Mouse (Mus musculus) layer of hippocampus, postnatal 36 days (tissue): ENCODE results near the gene 2010111I01Rik. TPM values are rescaled to one million over a fixed set of nuclear protein-coding genes. Genes with fewer than 3 reads are reported as not detected.

Experiments
- DNase-seq, 2 experiments: peaks; one replicate each; pipeline ENCODE4 v3.0.0; 2022
- total RNA-seq, 2 experiments: library from RNA; stranded (reverse); gene quantifications; 2 replicates each; pipeline ENCODE4 v1.2.3; 2021

Gene 2010111I01Rik
- total RNA-seq, 2 experiments from 2014 or later, result 76.8 to 92.7 TPM

DNA sequence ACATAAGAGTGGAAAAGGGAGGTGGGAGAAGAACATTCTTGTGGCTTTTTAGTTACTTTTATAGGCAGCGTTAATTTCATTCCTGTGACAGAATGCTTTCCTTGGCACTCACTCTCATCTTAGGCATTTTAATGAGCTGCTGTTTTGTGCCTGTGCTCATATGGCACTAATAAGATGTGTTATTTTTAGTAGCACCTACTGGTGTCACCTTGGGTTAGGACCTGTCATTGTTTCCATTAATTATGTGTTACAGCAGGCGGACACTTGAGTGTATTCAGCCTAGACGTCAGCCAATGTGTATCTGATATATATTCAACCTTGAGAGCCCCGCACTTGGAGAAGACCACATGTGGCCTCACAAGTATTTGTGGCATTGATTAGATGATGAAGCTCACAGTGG lies 281.1 kb downstream of the 2010111I01Rik start:
- no peak for DNase-seq

DNA sequence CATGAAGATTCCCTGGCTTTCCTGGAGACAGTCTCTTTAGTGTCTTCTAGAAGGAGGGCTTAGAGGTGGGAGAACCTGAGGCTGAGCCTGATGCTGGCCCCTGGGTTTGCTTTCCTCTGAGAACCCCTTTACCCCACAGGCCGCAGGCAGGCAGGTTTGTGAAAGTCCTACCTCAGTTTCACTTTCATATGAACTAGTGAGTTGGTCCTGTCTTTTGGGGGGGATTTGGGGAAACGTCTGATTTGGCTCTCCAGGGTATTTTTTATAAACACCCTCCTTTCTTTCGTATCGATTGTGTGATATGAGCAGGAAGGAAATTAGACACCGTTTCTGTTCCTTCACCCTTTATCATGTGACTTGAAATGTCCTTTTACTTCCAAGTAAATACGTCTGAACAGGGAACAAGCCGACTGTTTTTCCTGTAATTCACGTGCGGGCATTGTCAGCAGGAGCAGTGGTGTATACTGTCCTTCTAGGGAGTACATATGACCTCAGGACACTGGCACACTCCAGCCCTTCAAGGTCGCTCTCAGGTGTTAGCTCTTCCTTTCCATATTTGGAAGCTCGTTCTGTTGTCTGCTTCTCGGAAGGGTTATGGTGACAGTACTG lies 281.7 kb downstream of the 2010111I01Rik start:
- DNase-seq, result no peak

DNA sequence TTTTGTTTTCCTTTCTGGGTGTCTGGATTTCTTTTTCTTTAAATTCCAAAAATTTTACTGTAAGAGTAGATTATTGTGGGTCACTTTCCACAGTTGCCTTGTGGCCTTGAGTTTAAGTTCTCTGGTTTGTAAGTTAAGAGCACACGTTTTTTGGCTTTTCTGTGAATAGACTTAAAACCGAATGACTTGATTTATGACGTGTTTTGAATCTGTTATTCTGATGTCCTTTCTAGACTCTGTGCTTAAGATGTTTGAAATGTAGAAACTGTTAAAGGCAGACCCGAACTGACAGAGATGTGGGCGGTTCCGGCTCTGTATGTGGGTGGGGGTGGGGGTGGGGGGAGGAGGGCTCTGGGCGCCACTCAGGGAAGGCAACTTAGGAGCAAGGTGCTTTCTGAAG lies 282.3 kb downstream of the 2010111I01Rik start:
- DNase-seq, result no peak

DNA sequence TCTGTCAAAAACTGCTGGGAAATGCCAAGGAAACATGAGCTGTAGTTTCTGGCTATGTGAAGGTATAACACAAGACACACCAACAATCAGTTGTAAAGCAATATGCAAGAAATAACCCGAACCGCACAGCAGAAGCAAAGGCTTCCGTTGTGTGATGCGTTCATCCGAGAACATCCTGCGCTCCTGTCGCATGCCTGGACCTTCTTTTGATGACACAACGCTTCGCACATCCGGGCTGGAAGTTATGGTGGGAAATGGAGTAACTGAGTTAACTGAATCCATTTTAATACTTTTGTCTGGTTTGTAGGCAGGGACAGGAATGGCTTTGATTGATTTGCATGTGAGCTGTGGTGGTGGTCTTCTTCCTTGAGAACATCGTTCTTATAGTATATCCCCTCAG lies 282.9 kb downstream of the 2010111I01Rik start:
- DNase-seq, result no peak

DNA sequence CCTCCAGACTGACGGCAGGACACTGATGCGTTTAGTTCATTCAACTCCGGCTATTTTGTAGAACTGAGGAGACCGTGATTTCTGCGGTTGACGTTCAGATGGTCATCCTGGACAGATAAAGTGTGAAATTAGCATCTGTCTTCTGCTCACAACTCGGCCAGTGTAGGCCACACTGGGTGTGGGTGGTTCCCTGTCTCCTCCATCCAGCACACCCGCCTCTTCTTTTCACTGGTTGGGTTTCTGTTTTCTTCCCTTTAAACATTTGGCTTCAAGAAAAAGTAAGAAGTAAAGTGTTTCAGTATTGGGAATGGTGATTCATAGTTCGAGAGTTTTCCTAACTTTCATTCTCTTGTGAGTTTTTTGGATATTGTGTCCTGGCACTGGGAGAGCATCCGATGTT lies 283.6 kb downstream of the 2010111I01Rik start:
- DNase-seq, result no peak

DNA sequence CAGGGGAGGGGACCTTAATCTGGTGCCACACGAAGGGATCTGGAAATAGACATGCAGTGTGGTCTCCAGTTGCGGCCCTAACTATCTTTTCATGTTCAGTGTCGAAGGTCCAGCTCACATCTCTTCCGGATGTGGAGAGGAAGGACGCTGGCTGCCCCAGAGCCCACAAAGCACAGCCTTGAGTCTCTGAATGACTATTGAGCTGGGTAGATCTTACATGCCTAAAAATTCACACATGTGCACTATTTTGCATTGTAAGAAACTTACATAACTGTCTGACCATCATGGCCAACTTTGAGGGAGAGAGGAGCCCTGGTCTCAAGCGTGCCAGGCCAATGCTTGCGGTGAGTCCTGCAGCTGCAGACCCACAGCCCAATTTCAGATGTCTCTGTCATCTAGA lies 284.5 kb downstream of the 2010111I01Rik start:
- no peak for DNase-seq

DNA sequence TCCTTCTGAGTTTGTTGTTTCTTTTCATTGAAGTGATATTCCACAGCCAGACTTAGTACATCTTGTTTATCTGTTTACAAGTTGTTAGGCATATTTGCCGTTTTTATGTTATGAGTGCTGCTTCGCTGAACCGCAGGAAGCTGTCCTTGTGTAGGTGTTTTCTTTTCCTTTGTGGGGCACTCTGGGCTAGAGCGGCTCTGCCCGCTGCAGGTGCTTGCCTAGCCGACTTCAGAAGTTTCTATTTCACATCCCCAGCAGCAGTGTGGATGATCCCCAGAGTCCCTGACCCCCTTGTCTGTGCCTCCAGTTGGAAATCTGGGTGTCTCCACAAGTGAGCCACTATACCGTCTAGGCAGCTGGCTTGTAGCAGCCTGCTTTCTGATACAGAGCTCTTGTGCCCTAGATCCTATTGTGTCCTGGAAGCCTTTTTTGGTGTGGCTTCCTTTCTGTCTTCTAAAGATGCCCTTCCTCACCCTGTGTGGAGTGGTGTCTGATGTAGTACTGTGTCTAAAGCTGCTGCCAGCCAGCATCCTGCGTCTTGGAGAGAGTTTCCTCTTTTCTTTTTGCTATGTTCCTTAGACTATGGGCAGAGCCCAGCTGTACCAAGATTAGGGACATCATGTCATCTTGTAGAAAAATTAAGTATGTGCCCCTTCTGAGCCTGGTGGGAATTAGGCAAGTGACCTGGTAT lies 285.2 kb downstream of the 2010111I01Rik start:
- DNase-seq, result no peak

DNA sequence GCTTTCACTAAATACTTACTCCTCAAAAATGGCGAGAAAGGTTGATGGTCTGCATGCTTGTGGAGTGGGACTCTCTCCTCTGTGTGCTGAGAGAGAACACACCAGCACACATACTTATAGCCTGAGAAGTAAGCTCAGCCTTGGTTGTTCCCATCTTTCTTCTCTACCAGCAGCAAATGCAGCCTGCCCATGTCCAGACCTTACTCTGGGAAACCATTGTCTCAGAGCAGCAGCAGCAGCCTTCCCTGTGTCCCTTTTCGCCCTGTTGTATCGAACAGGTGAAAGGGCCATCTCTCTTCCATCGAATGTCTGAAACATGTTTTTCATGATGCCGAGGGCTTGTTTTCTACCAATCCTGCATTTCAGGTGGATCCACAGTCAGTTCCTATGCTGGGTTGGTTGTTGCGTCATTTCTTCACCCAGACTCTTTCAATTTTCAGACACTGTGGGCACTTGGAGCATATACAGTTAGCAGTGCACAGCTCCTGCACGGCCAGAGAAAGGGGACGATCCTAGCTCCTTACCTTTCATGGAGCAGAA lies 285.8 kb downstream of the 2010111I01Rik start:
- no peak for DNase-seq

DNA sequence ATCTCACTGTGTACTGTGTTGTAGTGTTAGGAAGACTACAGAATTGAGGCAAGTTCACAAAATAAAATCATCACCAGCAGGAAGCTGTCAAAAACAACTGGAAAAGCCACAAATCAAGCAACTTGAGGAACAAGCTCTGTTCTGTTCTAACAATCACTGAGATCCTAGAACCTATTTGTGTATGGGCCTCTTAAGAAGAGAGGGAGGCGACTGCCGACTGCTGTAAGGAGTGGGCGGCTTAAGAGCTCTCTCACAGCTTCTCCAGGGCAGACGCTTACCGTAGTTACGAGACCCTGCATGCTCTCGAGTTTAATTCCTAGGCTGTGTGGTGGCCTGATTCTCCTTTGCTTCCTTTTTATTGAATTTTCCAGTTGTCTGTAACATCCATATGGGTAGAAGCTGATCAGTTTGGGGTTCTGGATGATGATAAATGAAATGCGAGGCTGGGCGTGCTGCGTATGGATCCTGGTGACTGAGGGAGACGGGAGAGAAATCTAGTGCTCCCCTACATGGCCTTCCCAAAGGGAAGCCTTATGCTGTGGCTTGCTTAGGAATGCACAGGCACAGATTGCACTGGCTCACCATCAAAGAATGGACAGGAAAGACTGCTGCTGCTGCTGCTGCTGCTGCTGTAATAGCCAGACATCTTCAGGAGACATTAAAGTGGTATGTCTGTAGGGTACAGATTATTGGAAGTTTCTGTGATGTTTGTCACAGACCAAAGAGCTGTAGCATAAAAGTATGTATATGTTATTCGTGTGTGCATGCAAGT lies 286.6 kb downstream of the 2010111I01Rik start:
- DNase-seq, result no peak

DNA sequence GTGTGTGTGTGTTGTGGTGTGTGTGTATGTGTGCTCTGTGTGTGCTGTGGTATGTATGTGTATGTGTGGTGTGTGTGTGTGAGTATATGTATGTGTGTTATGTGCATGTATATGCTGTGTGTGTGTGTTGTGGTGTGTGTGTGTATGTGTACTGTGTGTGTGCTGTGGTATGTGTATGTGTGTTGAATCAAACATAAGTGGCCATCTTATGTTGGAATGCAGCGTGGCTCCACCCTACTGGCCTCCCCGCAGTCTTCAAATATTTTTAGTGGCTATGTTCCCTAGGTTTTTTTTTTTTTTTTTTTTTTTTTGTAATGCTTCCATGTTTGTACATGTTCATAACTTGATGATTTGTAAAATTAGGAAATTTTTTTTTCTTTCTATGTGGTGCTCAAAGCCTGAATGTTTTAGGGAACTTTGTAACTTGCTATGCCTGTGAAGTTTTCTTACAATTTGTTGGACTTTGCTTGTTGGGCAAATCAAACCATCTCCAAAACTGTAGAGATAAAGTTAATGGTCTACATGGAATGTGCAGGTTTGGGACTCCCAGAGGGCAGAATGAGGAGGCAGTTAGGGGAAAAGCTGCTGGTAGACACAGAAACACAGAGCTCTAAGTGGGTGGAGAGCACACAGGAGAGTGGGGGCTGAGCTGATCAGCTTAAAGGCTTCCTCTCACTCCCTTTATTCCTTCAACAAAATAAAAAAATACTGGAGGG lies 287.8 kb downstream of the 2010111I01Rik start:
- DNase-seq, result no peak

DNA sequence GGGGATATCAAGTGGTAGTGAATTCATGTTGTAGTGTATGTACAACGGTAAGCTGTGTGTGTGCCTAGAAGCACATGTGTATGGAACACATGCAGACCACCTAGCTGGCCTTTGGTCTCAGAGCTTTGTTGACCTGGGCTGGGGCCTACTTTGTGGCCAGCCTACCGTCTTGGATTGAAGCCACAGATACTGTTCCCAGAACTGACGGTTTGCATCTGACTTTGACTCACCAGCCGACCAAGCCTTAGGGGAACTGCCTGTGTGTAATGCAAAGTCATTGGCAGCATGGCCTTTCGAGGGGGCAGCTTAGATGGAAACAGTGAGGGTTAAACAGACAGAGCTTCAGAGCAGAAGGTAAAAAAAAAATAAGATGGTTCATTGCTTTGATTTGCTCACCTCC lies 288.5 kb downstream of the 2010111I01Rik start:
- no peak for DNase-seq

DNA sequence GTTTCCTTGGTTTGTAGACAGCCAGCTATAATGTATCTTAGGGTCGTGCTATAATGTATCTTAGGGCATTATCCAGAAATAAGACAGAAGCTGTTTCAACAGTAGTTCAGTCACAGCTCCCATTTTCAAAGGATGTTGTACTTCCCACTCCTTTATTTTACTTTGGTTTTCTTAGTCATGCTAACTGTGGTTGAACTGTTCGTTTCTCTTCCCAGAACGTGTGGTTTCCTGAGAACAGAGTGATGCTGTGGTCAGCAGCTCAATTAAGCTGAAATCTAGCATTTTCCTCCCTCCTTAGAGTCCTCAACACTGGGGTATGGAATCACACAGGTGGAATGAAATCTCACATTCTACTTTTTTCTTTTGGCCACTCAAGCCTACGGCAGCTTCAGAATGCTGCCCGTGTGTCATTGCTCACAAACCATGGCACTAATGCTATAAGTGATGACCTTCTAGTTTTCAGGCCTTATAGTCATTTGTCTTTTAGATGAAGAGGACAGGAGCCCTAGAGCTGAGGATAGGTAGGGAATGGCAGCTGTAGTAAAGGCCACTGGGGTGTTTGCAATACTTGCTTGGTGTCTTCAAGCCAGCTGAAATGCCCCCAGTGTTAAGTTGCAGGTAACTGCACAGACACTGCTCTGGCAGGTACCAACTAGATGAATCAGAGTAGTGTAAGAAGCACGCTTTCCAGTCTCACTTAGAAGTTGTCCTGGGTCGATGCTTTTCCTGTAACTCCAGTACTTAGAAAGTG lies 289.4 kb downstream of the 2010111I01Rik start:
- DNase-seq, result no peak

DNA sequence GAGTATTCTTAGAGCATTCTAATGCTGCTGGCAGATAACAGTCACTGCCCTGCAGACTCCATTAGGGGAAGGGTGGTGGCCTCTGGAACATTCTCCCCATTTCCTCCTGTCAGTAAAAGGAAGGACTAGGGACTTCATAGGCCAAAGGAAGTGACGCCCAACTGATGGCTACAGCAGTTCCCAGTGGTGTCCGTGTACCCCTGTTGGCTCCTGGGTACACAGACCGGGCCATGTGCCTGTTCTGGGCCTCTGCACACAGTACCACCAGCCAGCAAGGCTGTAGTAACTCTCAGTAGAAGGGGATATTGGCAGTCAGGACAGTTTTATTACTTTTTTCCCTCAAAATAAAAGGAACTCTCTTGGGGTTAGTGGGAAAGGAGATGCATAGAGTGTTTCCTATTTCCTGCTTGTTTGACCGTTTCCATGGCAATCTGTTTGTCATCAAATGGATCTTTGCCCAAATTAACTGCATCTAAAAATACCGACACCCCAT lies 290.9 kb downstream of the 2010111I01Rik start:
- no peak for DNase-seq

DNA sequence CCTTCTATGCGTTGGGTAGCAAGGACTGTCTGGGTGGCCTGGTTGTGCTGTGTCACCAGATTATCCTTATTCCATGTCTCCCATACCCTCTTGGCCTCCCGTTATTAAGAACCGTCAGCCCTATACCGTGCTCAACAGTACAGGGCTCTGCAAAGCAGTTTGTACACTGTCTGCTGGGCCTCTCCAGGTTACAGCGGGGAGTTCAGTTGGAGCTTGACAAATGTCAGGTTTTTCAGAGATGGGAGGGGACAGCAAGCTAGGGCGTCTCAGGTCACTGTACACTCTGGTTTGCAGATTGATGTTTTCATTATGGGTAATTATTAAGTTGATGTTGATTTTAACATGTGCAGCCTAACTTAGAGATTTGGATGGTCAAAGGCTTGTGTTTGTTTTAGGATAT lies 291.5 kb downstream of the 2010111I01Rik start:
- no peak for DNase-seq

DNA sequence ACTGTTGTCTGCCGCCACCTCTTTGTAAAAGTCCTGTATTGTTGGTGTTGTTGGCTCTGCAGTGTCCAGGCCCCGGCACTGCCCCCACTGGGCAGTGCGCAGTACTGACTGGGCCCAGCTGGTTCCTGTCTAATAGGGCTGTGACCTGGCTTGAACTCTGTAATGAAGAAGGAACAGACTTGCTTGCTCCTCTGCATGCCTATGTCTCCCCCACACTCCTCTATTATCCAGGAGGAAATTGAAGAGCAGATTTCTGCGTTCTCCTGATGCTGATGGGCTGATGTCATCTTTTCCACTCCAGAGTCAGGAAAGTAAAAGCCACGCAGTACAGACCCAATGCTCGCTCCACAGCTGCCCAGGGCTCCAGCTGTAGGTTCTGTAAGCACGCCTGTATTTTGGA lies 292.1 kb downstream of the 2010111I01Rik start:
- no peak for DNase-seq

DNA sequence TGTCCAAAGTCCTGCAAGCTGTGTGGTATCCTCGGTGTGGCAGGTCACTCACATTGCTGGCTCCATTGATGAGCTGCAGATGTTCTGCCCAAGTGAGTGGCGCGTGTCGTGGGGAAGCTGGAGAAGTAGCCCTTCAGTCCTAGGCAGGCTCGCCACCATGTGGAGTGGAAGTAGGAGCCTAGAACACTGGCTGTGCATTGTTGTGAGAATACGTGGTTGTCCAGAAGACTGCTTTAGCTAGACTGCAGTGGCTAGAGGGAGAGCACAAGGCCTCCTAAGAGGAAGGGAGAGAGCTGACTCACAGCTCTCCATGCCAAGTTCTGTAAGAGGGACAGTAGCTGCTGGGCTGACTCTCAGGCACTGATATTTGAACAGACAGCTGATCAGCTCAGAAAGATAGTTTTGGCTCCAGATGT lies 293.5 kb downstream of the 2010111I01Rik start:
- no peak for DNase-seq

DNA sequence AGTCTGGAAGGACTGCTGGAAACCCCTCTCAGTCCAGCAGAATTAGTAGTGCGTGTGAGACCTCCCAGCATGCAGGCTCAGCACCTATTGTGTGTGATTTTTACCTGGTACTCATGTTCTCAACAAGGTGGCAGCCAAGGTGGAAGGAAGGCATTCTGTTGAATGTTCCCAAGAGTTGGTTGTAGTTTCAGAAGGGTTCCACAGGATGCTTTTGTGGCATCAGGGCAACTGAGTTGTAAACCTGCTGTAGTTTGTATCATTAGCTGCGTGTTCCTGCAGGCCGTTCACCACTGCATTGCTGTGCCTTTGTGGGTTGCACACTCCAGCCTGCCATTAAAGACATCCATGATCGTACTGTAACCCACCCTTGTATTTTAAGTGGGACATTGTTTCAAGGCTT lies 294.0 kb downstream of the 2010111I01Rik start:
- DNase-seq, result no peak

DNA sequence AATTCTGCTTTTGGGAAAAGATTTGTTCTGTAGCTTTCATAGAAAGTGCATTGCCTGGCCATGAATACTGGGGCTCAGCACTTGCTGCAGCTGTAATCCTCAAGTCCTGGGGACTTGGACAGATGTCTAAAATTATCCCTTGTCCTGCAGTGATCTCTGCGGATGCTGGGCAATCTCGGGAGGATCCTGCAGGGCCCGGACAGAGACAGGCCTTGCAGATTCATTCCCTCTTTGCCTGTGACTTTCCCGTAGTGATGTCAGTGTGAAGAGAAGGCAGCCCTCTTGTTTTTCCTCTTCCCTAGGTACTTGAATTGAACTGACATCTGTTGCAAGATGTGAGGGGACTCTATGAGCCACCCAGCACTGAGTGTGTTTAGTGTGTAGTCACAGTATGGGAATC lies 295.4 kb downstream of the 2010111I01Rik start:
- no peak for DNase-seq

DNA sequence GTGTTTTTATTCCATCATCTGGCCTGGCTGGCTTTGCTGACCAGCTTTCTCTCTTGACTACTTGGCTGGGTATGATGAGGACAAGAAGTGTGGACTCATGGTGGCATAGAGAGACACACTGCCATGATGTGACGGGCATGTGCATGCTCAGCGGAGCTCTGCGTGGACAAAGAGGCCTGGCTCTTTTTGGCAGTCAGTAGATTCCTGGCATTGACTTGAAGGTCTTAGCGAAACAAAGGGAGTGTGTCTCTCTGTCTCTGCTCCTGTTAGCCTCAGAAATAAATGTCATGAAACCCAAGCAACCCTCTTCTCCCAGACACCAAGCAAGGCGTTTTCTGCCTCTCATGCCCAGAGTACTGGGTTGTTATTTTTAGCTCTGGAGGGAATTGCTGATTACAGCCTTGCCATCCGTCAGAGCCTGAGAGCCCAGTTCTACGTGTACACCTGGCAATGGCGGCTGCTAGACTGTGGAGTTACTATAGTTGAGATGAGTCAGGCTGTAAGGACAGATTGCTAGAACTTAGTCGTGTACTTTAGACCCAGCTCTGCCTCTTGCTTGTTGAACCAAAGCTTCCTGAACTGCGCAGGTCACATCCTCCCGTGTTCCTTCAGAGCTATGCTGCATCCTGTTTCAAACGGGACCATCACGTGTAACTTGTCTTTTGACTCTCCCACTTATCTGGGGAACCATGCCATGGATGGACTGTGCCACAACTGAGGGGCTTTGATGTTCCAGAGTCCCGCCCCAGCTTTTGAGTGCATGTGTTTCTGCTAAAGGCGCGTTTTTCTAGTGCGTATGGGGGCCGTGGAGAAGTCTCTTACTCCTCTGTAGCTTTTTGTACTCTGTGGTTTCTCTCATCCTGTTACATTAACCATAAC lies 296.3 kb downstream of the 2010111I01Rik start:
- no peak for DNase-seq

DNA sequence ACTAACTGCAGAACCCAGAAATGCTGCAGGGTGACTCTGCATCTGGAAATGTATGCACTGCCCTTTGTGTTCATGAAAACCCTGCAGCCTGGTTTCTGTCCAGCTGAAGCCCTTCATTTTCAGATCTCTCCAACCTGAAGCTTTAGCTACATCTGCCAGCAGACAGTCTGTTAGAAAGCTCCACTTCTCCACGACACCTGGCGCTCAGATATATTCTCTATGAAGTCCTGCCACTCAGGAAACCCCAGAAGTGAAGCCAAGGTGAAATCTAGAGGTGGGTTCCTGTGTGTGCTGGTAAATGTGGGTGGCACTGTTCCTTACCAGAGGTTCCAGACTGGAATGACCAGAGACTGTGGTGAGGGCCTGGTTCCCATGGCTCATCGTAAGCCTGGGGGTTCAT lies 297.0 kb downstream of the 2010111I01Rik start:
- DNase-seq, result no peak
